Mouse (Mus musculus): Measurements from ENCODE around the gene Elp6. TPM values are rescaled to one million over a fixed set of nuclear protein-coding genes. Genes with fewer than 3 reads are reported as not detected.
A peak's percentile ranks its signal among the peaks of the same experiment; 100 is the strongest.

Elp6 gene
- polyA plus RNA-seq, 1 experiment from 2014 or later: 3.3 TPM

DNA sequence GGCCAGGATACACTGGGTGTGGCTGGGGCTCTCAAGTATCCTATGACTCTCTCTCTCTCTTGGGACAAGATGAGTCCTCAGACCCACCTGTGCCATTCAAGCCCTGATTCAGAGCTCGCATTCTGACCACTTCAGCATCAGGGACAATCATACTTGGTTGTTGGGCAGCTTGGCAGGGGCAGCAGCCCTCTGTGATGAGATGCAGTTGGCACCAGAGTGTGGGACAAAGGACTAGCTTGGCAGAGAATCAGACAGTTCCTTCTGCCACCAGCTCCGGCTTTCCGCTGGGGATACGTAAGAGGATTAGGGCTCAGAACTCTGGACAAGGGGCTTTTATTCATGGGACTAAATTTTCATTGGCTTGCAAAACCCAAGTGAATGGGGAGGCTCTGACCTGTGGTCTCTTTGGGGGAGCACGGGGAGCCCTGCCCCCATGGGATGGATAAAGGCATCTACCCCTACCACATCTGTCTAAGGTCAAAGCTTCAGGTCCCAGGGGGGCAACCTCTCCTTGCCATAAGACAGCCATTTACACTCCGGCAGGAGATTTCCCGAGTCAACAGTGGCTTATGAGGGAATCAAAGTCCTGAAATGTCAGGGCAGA, 17.6 kb upstream of the Elp6 start:
- Histone ChIP-seq H3K36me3 (replicated peaks; ENCODE audit: insufficient read depth, low read length) (no peaks in the 10 kb centered on the region), H3K4me1 (ENCODE audit: insufficient read depth) (no peaks in the 10 kb centered on the region), H3K27ac (ENCODE audit: low read depth) (no peak overlapping the region), H3K4me3 (ENCODE audit: low read depth, low read length) (no peak overlapping the region), H3K27me3 (ENCODE audit: insufficient read depth, low read length) (no peaks in the 10 kb centered on the region), H3K9ac (replicated peaks) (no peak overlapping the region), H3K9me3 (ENCODE audit: low read length) (no peaks in the 10 kb centered on the region), H3K4me2 (ENCODE audit: low read depth, low read length) (no peak overlapping the region)
- 73% methylated on average over 7 of the region's 7 CpGs for WGBS (ENCODE audit: insufficient replicate concordance)
- no peak for TF ChIP-seq EP300 (IDR thresholded peaks at IDR 0.05; ENCODE audit: low read depth)
- TF ChIP-seq CTCF (IDR thresholded peaks at IDR 0.05; ENCODE audit: low read depth): no peak
- DNase-seq: no peak
- ATAC-seq: no peak

DNA sequence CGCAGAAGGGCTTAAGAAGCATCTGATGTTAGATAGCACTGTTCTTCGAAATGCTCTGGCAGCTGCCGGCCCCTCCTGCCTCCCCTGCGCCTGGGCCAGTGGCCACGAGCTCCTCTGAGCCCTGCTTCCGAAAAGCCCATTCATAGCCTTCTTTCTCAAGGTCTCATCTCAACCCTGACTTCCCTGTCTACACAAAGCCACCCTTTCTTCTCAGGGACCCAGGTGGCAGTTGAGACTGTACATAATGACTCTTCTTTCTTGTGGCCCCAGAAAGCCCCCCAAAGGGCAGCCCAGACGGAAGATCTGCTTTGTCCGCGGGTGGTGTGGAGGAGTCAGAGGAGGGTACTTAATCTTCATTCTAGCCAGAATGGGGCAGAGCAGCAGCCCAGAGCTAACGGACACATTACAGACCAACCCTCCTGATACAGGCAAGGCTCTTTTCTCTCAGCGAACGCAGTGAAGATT, 11.7 kb upstream of the Elp6 start:
- Histone ChIP-seq H3K36me3 (replicated peaks; ENCODE audit: insufficient read depth, low read length) (no peaks in the 10 kb centered on the region), H3K4me2 (ENCODE audit: low read depth, low read length) (no peak overlapping the region), H3K9ac (replicated peaks) (no peak overlapping the region), H3K27ac (ENCODE audit: low read depth) (no peak overlapping the region), H3K4me1 (ENCODE audit: insufficient read depth) (no peaks in the 10 kb centered on the region), H3K9me3 (ENCODE audit: low read length) (no peaks in the 10 kb centered on the region), H3K4me3 (ENCODE audit: low read depth, low read length) (no peak overlapping the region), H3K27me3 (ENCODE audit: insufficient read depth, low read length) (no peaks in the 10 kb centered on the region)
- TF ChIP-seq EP300 (IDR thresholded peaks at IDR 0.05; ENCODE audit: low read depth) (no peak), CTCF (IDR thresholded peaks at IDR 0.05; ENCODE audit: low read depth) (no peak)
- DNase-seq: no peak
- 79% methylated on average over 12 of the region's 12 CpGs for WGBS (ENCODE audit: insufficient replicate concordance)
- ATAC-seq: no peak

DNA sequence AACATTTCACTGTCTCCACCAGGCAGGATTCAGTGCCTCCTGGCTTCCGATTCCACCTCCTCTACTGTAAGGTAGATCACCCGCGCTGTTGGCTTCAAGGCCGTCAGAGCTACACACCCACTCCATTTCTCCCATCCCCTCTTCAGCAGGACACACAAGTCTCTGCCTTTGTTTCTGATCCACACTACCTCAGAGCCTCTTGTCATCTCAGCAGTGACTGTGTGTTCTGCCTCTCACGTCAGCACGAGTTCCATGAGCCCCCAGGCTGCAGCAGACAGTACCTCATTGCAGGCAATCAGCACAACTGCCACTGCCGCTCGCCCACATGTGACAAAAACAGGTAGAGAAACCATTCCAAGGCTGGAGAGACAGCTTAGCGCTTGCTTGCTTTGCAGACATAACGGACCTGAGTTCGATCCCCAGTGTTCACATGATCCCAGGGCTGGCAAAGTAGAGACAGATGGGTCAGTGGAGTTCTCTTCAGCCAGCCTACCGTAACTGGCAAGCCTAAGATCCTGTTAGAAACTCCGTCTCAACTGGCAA, 11.0 kb upstream of the Elp6 start:
- TF ChIP-seq EP300 (IDR thresholded peaks at IDR 0.05; ENCODE audit: low read depth) (no peak), CTCF (IDR thresholded peaks at IDR 0.05; ENCODE audit: low read depth) (no peak)
- WGBS (ENCODE audit: insufficient replicate concordance): 79% methylated on average over 13 of the region's 13 CpGs
- no peak for ATAC-seq

DNA sequence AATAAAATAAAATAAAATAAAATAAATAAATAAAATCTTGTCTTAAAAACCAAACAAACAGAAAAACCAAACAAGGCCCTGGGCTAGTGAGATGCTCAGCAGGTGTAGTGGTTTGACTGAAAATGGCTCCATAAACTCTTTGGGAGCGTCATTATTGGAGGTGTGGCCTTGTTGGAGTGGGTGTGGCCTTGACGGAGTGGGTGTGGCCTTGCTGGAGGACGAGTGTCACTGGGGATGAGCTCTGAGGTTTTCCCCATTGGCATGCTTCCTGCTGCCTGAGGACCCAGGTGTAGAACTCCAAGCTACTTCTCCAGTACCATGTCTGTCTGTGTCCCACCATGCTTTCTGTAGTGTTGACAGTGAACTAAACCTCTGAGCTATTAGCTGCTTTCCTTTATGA, 10.2 kb upstream of the Elp6 start:
- Histone ChIP-seq H3K27ac (ENCODE audit: low read depth) (no peak overlapping the region), H3K9ac (replicated peaks) (no peak overlapping the region), H3K9me3 (ENCODE audit: low read length) (no peaks in the 10 kb centered on the region), H3K4me1 (ENCODE audit: insufficient read depth) (no peaks in the 10 kb centered on the region), H3K36me3 (replicated peaks; ENCODE audit: insufficient read depth, low read length) (no peaks in the 10 kb centered on the region), H3K27me3 (ENCODE audit: insufficient read depth, low read length) (no peaks in the 10 kb centered on the region), H3K4me2 (ENCODE audit: low read depth, low read length) (no peak overlapping the region), H3K4me3 (ENCODE audit: low read depth, low read length) (no peak overlapping the region)
- no peak for DNase-seq
- TF ChIP-seq CTCF (IDR thresholded peaks at IDR 0.05; ENCODE audit: low read depth) (no peak), EP300 (IDR thresholded peaks at IDR 0.05; ENCODE audit: low read depth) (no peak)
- WGBS (ENCODE audit: insufficient replicate concordance): 46% methylated on average over 3 of the region's 3 CpGs
- no peak for ATAC-seq

More for the DNA sequence above, 11.0 kb upstream of the Elp6 start:
- no peaks in the 10 kb centered on the region for H3K36me3 ChIP-seq (replicated peaks; ENCODE audit: insufficient read depth, low read length)
- H3K27me3 ChIP-seq (ENCODE audit: insufficient read depth, low read length): no peaks in the 10 kb centered on the region
- H3K4me2 ChIP-seq (ENCODE audit: low read depth, low read length): no peak overlapping the region
- H3K4me3 ChIP-seq (ENCODE audit: low read depth, low read length): no peak overlapping the region
- no peak for DNase-seq
- H3K27ac ChIP-seq (ENCODE audit: low read depth): no peak overlapping the region
- H3K4me1 ChIP-seq (ENCODE audit: insufficient read depth): no peaks in the 10 kb centered on the region
- H3K9ac ChIP-seq (replicated peaks): no peak overlapping the region
- no peaks in the 10 kb centered on the region for H3K9me3 ChIP-seq (ENCODE audit: low read length)

DNA sequence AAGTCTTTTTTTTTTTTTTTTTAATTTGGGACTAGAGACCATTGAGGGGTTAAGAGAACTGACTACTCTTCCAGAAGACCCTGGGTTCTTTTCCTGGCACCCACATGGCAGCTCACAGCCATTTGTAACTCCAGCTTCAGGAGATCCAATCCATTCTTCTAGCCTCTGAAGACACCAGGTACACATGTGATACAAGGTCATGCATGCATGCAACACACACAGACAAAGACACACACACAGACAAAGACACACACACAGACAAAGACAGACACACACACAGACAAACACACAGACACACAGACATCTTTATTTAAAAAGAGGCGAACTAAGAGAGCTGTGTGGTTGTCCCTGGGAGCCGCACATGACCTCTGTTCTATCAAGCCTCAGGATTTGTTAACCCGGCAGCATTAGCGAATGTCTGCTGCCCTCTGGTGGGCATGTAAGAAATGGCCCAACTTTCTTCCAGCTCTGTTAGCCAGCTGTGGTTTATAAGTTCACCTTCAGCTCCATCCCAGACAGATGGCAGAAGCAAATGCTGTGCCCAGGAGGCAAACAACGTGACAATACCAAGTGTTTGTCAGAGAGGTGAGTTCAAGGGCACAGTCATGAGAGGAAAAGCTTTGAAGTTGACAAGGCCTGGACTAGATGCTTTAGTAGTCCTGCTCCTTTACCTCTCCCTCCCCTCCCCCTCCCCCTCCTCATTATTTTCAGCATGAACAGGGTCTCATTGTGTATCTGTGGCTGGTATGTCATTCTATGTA, 7.9 kb upstream of the Elp6 start:
- H3K4me1 ChIP-seq (ENCODE audit: insufficient read depth): no peaks in the 10 kb centered on the region
- no peak overlapping the region for H3K4me2 ChIP-seq (ENCODE audit: low read depth, low read length)
- no peaks in the 10 kb centered on the region for H3K27me3 ChIP-seq (ENCODE audit: insufficient read depth, low read length)
- peak; percentile 94 for TF ChIP-seq CTCF (IDR thresholded peaks at IDR 0.05; ENCODE audit: low read depth)
- no peak for TF ChIP-seq EP300 (IDR thresholded peaks at IDR 0.05; ENCODE audit: low read depth)
- H3K36me3 ChIP-seq (replicated peaks; ENCODE audit: insufficient read depth, low read length): no peaks in the 10 kb centered on the region
- peaks cover 9% of the 10 kb centered on the region for H3K9me3 ChIP-seq (ENCODE audit: low read length)
- DNase-seq: peak; percentile 83
- peak; percentile 67 for ATAC-seq
- no peak overlapping the region for H3K27ac ChIP-seq (ENCODE audit: low read depth)
- no peak overlapping the region for H3K9ac ChIP-seq (replicated peaks)
- WGBS (ENCODE audit: insufficient replicate concordance): 0% methylated on average over 5 of the region's 5 CpGs
- no peak overlapping the region for H3K4me3 ChIP-seq (ENCODE audit: low read depth, low read length)

DNA sequence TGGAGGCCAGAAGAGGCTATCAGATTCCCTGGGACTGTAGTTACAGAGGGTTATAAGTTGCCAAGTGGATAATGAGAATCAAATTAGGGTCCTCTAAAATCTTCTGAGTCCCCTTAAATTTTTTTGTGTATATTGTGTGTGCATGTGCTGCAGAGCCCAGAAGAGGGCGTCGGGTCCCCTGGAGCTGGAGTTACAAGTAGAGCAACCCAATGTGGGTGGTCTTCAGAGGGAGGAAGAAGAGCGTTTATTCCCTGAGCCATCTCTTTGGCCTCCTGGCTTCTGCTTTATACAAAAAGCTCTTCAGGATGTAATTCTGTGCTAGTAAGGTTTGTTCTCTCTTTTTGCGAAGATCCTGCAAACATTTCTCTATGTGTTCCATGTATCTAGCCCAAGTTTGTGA, 457 bp upstream of the Elp6 start:
- WGBS (ENCODE audit: insufficient replicate concordance): 5% methylated on average over 4 of the region's 4 CpGs
- TF ChIP-seq CTCF (IDR thresholded peaks at IDR 0.05; ENCODE audit: low read depth) (peak; percentile 47), EP300 (IDR thresholded peaks at IDR 0.05; ENCODE audit: low read depth) (no peak)
- peaks cover 11% of the 10 kb centered on the region for H3K9me3 ChIP-seq (ENCODE audit: low read length)
- H3K4me3 ChIP-seq (ENCODE audit: low read depth, low read length): peak overlapping the region; percentile 65
- no peak for ATAC-seq
- H3K27me3 ChIP-seq (ENCODE audit: insufficient read depth, low read length): no peaks in the 10 kb centered on the region
- H3K4me2 ChIP-seq (ENCODE audit: low read depth, low read length): peak overlapping the region; percentile 94
- 0 out of 2 replicates have a peak overlapping the region, but pooled peaks have one; percentile 47 for H3K9ac ChIP-seq (replicated peaks)
- peaks cover 8% of the 10 kb centered on the region for H3K4me1 ChIP-seq (ENCODE audit: insufficient read depth)
- H3K36me3 ChIP-seq (replicated peaks; ENCODE audit: insufficient read depth, low read length): no peaks in the 10 kb centered on the region
- peak overlapping the region; percentile 75 for H3K27ac ChIP-seq (ENCODE audit: low read depth)
- DNase-seq: peak; percentile 32

All from liver, postnatal 0 days (tissue).